Mouse (Mus musculus) neural tube, embryonic 13.5 days (tissue): ENCODE data around the gene Slc6a1. TPM values are rescaled to one million over a fixed set of nuclear protein-coding genes. Genes with fewer than 3 reads are reported as not detected.

Source experiments
- ATAC-seq: fragments of 200-750 bp; cut with Nextera tagmentation; 2 replicates; pipeline ENCODE4 v1.8.0; 2017; ENCODE audit warnings: low read depth, mild to moderate bottlenecking, moderate TSS enrichment, moderate library complexity
- H3K27ac ChIP-seq: fragments of 300-500 bp; sonication (generic); replicated peaks from 2 replicates; pipeline ENCODE4 v1.5.1; 2015; ENCODE audit warnings: moderate library complexity, mild to moderate bottlenecking, inconsistent platforms
- H3K27me3 ChIP-seq: fragments of 300-500 bp; sonication (generic); 2 replicates; pipeline ENCODE4 v1.6.1; 2015; ENCODE audit warnings: mild to moderate bottlenecking, inconsistent platforms
- H3K36me3 ChIP-seq: fragments of 300-500 bp; sonication (generic); 2 replicates; pipeline ENCODE4 v1.6.1; 2015; ENCODE audit warnings: mild to moderate bottlenecking, inconsistent platforms
- H3K4me1 ChIP-seq: fragments of 300-500 bp; sonication (generic); replicated peaks from 2 replicates; pipeline ENCODE4 v1.6.1; 2015; ENCODE audit warnings: inconsistent platforms
- H3K4me2 ChIP-seq: fragments of 300-500 bp; sonication (generic); 2 replicates; pipeline ENCODE4 v1.6.1; 2015; ENCODE audit warnings: inconsistent platforms, mild to moderate bottlenecking, moderate library complexity
- H3K4me3 ChIP-seq: fragments of 300-500 bp; sonication (generic); 2 replicates; pipeline ENCODE4 v1.5.1; 2015; ENCODE audit warnings: mild to moderate bottlenecking, inconsistent platforms
- H3K9ac ChIP-seq: fragments of 300-500 bp; sonication (generic); 2 replicates; pipeline ENCODE4 v1.6.1; 2015; ENCODE audit warnings: moderate library complexity, mild to moderate bottlenecking, inconsistent platforms
- H3K9me3 ChIP-seq: fragments of 300-500 bp; sonication (generic); 2 replicates; pipeline ENCODE4 v1.6.1; 2016; ENCODE audit warnings: inconsistent platforms
- WGBS: fragments of 180-500 bp; shearing (Covaris S2); methylation state at CpG from one replicate; pipeline ENCODE4 v1.1.7; 2015; 5-methylcytosine and 5-hydroxymethylcytosine counted together
- polyA plus RNA-seq: library from polyadenylated mRNA; unstranded; fragments of >200 nt; fragmentation: Nextera tagmentation; extraction: Ambion mirVana; gene quantifications from 2 replicates; pipeline ENCODE4 v1.2.1, GENCODE M21; 2015

Slc6a1 gene
- polyA plus RNA-seq, 1 experiment from 2014 or later, result 66.6 TPM

DNA sequence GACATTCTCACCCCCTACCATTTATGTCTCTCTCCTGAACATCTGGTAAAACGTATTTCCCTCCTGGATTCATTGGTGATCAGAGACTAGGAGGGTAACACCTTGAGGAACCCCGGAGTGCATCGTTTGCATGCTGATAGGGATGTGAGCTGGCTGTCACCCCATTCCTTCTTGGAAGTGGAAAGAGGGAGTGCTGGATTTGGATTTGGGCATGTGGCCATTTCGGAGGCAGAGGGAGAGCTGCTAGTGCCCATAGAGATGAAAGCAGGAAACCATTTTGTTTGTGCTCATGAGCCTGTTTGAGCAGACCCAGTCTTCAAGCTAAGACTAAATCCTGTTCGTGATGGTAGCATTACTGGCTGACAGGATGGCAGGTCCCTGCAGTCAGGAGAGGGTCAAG lies 9.0 kb downstream of the Slc6a1 start:
- Histone ChIP-seq H3K4me1 (peaks cover 92% of the 10 kb centered on the region), H3K36me3 (no peaks in the 10 kb centered on the region), H3K9ac (no peak overlapping the region), H3K9me3 (no peaks in the 10 kb centered on the region), H3K27ac (peak overlapping the region; percentile 77), H3K27me3 (peaks cover under 1% of the 10 kb centered on the region; the same call in 1 of the 2 replicates), H3K4me2 (peak overlapping the region; percentile 34; the same call in 1 of the 2 replicates), H3K4me3 (no peak overlapping the region)
- ATAC-seq, result no peak
- 47% methylated on average over 5 of the region's 5 CpGs for WGBS

DNA sequence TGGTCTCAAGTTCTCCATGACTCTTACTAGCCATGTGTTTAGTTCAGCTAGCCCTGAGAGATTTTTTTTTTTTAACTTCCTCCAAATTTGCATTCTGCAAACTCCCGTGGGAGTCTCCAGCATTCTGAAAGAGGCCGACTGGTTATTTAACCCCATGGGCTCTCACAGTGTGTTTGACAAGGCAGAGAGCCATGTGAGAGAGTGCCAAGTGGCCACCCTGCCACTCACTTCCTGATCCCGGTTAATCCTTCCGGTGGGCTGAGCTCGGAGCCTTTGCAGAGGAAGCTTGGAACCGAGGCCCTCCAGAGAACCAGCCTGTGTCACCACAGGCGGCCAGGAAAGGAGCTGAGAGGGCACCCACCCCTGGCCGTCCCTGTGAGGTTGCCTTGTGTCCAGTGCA lies 11.1 kb downstream of the Slc6a1 start:
- no peaks in the 10 kb centered on the region for H3K36me3 ChIP-seq
- H3K27me3 ChIP-seq, result peaks cover under 1% of the 10 kb centered on the region; the same call in 1 of the 2 replicates
- ATAC-seq, result no peak
- WGBS, result 34% methylated on average over 8 of the region's 8 CpGs
- no peak overlapping the region for H3K4me2 ChIP-seq
- H3K27ac ChIP-seq, result no peak overlapping the region; the same call in 1 of the 2 replicates
- H3K4me3 ChIP-seq, result no peak overlapping the region
- no peak overlapping the region for H3K9ac ChIP-seq
- peaks cover 98% of the 10 kb centered on the region for H3K4me1 ChIP-seq
- H3K9me3 ChIP-seq, result no peaks in the 10 kb centered on the region

GRCm38 (mm10) chr6:114295086-114295485 lies 12.7 kb downstream of the Slc6a1 start:
- H3K27ac ChIP-seq, result no peak overlapping the region

DNA sequence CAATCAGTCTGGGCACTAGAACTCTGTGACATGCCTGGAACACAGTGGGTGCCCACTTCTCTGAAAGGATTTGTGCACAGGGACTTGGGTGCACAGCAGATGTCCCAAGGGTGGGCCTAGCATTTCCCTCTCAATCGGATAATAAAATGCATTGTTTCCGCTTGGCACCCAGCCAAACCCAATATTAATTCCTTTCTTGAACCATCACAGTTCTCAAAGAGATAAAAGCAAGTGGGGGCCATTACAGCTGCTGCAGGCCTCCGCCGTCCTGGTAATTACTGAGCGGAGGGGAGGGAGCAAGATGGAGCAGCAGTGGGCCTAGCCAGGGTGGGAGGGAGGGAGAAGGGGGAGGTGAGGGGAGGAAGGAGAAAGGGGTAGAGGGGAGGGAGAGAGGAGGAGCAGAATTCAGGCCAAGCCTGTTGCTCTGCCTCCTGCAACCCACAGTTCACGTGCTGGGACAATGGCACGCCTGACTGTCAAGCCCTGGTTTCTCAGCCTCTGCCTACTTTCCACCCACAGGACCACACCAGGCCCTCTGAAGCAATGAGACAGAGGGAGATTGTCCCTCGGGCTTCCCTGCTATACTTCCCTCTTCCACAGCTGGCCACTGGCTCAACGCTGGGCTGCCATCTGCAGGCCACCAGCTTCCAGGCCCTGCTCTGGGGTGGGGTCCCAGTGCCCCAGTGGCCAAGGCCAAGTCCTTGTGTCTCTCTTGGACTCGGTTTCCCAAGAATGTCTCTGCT lies 15.0 kb downstream of the Slc6a1 start:
- H3K4me3 ChIP-seq, result no peak overlapping the region
- peak overlapping the region; percentile 84 for H3K27ac ChIP-seq
- WGBS, result 16% methylated on average over 10 of the region's 10 CpGs
- peak overlapping the region; percentile 52 for H3K9ac ChIP-seq
- H3K4me2 ChIP-seq, result no peak overlapping the region
- peak; percentile 62 for ATAC-seq
- peaks cover 3% of the 10 kb centered on the region; the same call in 1 of the 2 replicates for H3K27me3 ChIP-seq
- peaks cover 66% of the 10 kb centered on the region for H3K4me1 ChIP-seq
- H3K9me3 ChIP-seq, result no peaks in the 10 kb centered on the region
- H3K36me3 ChIP-seq, result peaks cover 17% of the 10 kb centered on the region

More at GRCm38 (mm10) chr6:114295086-114295485, 12.7 kb downstream of the Slc6a1 start:
- Histone ChIP-seq H3K36me3 (no peaks in the 10 kb centered on the region), H3K9ac (no peak overlapping the region), H3K4me3 (no peak overlapping the region), H3K9me3 (no peaks in the 10 kb centered on the region), H3K4me2 (no peak overlapping the region), H3K27me3 (peaks cover 3% of the 10 kb centered on the region; the same call in 1 of the 2 replicates), H3K4me1 (peaks cover 89% of the 10 kb centered on the region)
- no peak for ATAC-seq
- WGBS, result 80% methylated on average over 4 of the region's 4 CpGs

- H3K4me2 ChIP-seq, result no peak overlapping the region
- peaks cover 39% of the 10 kb centered on the region for H3K36me3 ChIP-seq
- H3K27ac ChIP-seq, result no peak overlapping the region
- ATAC-seq, result no peak
- H3K27me3 ChIP-seq, result peaks cover 3% of the 10 kb centered on the region
- H3K4me1 ChIP-seq, result peaks cover 44% of the 10 kb centered on the region
- WGBS, result 93% methylated on average over 5 of the region's 5 CpGs
- no peak overlapping the region for H3K9ac ChIP-seq
- H3K4me3 ChIP-seq, result no peak overlapping the region
- no peaks in the 10 kb centered on the region for H3K9me3 ChIP-seq
These were observed 17.3 kb downstream of the Slc6a1 start for GRCm38 (mm10) chr6:114299699-114300098.

DNA sequence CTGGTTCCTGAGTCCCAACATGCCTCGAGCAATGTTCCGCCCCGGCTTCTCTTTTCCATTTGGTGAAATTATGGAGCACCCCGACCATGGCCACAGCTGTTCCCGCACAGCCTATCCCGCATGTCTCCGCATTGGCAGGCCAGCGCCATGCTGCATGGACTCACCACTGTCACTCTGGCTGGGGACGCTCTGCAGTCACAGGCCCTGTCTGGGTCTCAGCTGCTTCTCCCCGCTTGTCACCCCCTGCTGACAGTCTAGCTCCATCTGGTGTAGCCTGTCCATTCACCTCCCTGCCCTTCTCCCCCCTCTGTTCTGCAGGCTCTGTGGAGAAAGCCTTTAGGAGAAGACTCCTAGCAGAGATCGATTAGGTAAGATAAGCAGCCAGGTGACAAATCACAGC lies 18.3 kb downstream of the Slc6a1 start:
- no peaks in the 10 kb centered on the region for H3K9me3 ChIP-seq
- H3K4me1 ChIP-seq, result peaks cover 34% of the 10 kb centered on the region
- ATAC-seq, result 0 out of 2 replicates have a peak, but pooled peaks have one; percentile 20
- H3K4me2 ChIP-seq, result no peak overlapping the region
- no peak overlapping the region for H3K4me3 ChIP-seq
- no peak overlapping the region; the same call in 1 of the 2 replicates for H3K27ac ChIP-seq
- WGBS, result 41% methylated on average over 11 of the region's 11 CpGs
- peaks cover 5% of the 10 kb centered on the region for H3K27me3 ChIP-seq
- no peak overlapping the region for H3K9ac ChIP-seq
- peaks cover 50% of the 10 kb centered on the region for H3K36me3 ChIP-seq

DNA sequence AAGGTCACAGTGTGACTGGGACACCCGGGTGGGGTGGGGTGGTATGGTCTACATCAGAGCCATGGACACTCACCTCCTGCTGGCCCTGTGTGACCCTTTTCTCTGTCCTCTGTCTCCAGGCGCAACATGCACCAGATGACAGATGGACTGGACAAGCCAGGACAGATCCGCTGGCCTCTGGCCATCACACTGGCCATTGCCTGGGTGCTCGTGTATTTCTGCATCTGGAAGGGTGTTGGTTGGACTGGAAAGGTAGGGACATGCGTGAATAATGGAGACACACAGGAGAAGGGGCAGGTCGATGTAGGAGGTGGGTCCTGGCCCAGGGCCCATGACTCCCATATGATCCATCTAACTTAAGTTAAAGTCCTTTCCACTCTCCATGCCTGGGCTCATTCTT lies 22.2 kb downstream of the Slc6a1 start:
- peaks cover 78% of the 10 kb centered on the region for H3K36me3 ChIP-seq
- WGBS, result 90% methylated on average over 6 of the region's 6 CpGs
- ATAC-seq, result no peak

GRCm38 (mm10) chr6:114320511-114320910 lies 38.1 kb downstream of the Slc6a1 start:
- H3K9me3 ChIP-seq, result no peaks in the 10 kb centered on the region
- WGBS, result 33% methylated on average over 5 of the region's 5 CpGs

More for the DNA sequence above, 22.2 kb downstream of the Slc6a1 start:
- Histone ChIP-seq H3K4me2 (no peak overlapping the region), H3K9ac (no peak overlapping the region), H3K27me3 (peaks cover 19% of the 10 kb centered on the region), H3K27ac (no peak overlapping the region), H3K4me1 (no peaks in the 10 kb centered on the region; the same call in 1 of the 2 replicates), H3K4me3 (no peak overlapping the region), H3K9me3 (no peaks in the 10 kb centered on the region)

GRCm38 (mm10) chr6:114321146-114321545 lies 38.7 kb downstream of the Slc6a1 start:
- no peak overlapping the region for H3K4me3 ChIP-seq
- ATAC-seq, result no peak
- WGBS, result 92% methylated on average over 3 of the region's 3 CpGs
- H3K27ac ChIP-seq, result no peak overlapping the region
- H3K9me3 ChIP-seq, result no peaks in the 10 kb centered on the region
- no peak overlapping the region for H3K4me2 ChIP-seq
- H3K9ac ChIP-seq, result no peak overlapping the region
- H3K36me3 ChIP-seq, result peaks cover 8% of the 10 kb centered on the region
- no peaks in the 10 kb centered on the region for H3K27me3 ChIP-seq
- peaks cover 4% of the 10 kb centered on the region; the same call in 1 of the 2 replicates for H3K4me1 ChIP-seq

More at GRCm38 (mm10) chr6:114320511-114320910, 38.1 kb downstream of the Slc6a1 start:
- H3K4me2 ChIP-seq, result no peak overlapping the region
- H3K27me3 ChIP-seq, result no peaks in the 10 kb centered on the region
- H3K4me3 ChIP-seq, result no peak overlapping the region
- ATAC-seq, result no peak
- no peak overlapping the region for H3K9ac ChIP-seq
- peaks cover 14% of the 10 kb centered on the region for H3K36me3 ChIP-seq
- H3K27ac ChIP-seq, result no peak overlapping the region
- peaks cover 4% of the 10 kb centered on the region; the same call in 1 of the 2 replicates for H3K4me1 ChIP-seq

- no peak for ATAC-seq
- Histone ChIP-seq H3K36me3 (no peaks in the 10 kb centered on the region), H3K27ac (no peak overlapping the region), H3K9ac (no peak overlapping the region), H3K4me2 (no peak overlapping the region), H3K4me1 (peaks cover 4% of the 10 kb centered on the region; the same call in 1 of the 2 replicates), H3K27me3 (no peaks in the 10 kb centered on the region), H3K4me3 (no peak overlapping the region), H3K9me3 (no peaks in the 10 kb centered on the region)
- 81% methylated on average over 3 of the region's 3 CpGs for WGBS
These were observed 40.5 kb downstream of the Slc6a1 start for GRCm38 (mm10) chr6:114322914-114323313.

DNA sequence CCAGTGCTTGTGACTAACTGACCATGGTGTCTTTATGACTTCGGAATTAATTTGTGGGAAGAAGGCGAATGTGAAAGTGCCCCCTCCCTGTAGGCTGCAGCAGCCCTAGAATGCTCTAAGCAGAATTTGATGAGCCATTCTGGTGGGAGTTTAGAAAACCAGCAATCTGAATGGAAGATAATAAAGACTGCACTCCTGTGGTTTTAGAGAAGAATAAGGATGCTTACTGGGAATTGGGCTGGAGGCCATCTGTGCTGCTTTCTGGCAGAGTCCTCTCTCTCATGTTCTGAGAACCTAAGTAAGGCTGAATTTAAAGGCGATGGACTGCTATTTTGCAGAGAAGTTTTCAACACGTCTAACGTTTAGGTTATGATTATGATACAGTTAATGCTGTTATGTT lies 42.4 kb downstream of the Slc6a1 start:
- Histone ChIP-seq H3K4me1 (peaks cover 12% of the 10 kb centered on the region), H3K36me3 (no peaks in the 10 kb centered on the region), H3K27ac (no peak overlapping the region), H3K4me2 (no peak overlapping the region), H3K4me3 (no peak overlapping the region), H3K9me3 (no peaks in the 10 kb centered on the region), H3K27me3 (no peaks in the 10 kb centered on the region), H3K9ac (no peak overlapping the region)
- WGBS, result 72% methylated on average over 5 of the region's 5 CpGs
- ATAC-seq, result no peak

DNA sequence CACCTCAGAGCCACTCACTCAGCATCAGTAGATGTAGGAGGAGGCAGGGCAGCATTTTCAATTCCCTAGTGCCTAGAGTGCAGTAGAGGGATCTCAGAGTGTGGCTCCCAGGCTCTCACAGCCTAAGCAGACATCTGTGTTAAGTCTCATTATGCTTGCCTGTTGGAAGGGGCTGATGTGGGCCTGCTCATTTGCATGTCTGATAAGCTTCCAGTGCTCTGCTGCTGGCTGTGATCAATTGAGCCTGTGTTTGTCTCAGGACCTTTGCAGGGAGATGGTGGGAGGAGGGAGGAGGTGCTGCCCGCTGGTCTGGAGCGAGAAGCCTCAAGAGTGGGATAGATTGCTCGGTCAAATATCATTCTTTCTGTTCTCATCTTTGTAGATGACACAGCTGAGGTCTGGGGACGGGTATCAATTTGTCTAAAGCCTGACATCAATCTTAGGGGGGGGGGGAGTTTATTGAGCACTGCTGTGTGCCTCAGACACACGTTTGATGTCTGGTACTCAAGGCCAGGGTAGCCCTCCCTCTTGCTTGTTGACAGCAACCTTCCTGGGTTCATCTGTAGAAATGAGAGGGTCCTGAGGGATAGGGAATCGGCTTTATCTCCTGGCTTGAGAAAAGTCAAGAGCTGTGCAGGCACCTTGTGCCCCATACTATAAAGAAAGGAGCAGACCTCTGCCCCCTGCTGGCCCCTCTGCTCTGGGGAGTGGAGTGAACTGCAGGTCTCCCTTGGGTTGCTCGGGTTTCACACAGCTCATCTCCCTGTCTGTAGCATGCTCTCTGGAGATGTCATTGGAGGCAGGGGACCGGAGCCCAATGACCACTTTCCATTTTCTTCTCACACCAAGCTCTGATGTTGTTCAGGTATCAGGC lies 47.4 kb downstream of the Slc6a1 start:
- no peak overlapping the region for H3K4me2 ChIP-seq
- ATAC-seq, result peak; percentile 70
- 25% methylated on average over 8 of the region's 8 CpGs for WGBS
- no peak overlapping the region for H3K4me3 ChIP-seq
- no peaks in the 10 kb centered on the region for H3K9me3 ChIP-seq
- peak overlapping the region; percentile 68 for H3K27ac ChIP-seq
- H3K27me3 ChIP-seq, result no peaks in the 10 kb centered on the region; the same call in 1 of the 2 replicates
- no peaks in the 10 kb centered on the region for H3K36me3 ChIP-seq
- H3K4me1 ChIP-seq, result peaks cover 14% of the 10 kb centered on the region
- H3K9ac ChIP-seq, result no peak overlapping the region; the same call in 1 of the 2 replicates
